Mouse (Mus musculus): ENCODE data around the gene Gm7942. TPM values are rescaled to one million over a fixed set of nuclear protein-coding genes. Genes with fewer than 3 reads are reported as not detected.
"Not testable (repeated sequence)": the region's sequence is repeated elsewhere in the genome, so short reads cannot be mapped to it uniquely, and the experiment has no call there.

Gene Gm7942
- polyA plus RNA-seq (2014; fragmentation: Nextera tagmentation; extraction: Ambion mirVana) = not detected in 2 replicates

- H3K27me3 ChIP-seq (ENCODE audit: control insufficient read depth, insufficient read depth, low read length); H3K36me3 ChIP-seq (ENCODE audit: control insufficient read depth, insufficient read depth, low read length); H3K9me3 ChIP-seq (ENCODE audit: control insufficient read depth, low read length); ATAC-seq (ENCODE audit: insufficient number of reproducible peaks, low FRiP score, low TSS enrichment, low read depth); H3K4me2 ChIP-seq (ENCODE audit: low read depth, severe bottlenecking); H3K4me3 ChIP-seq (ENCODE audit: low read depth, low read length); H3K4me1 ChIP-seq (ENCODE audit: control insufficient read depth, insufficient read depth, low read length); H3K9ac ChIP-seq (ENCODE audit: low read length); DNase-seq (ENCODE audit: low spot score); H3K27ac ChIP-seq (replicated peaks; ENCODE audit: low read depth, low read length): not testable (repeated sequence)
- WGBS = no CpG with 5 or more reads among the region's 3 CpGs
Measured at GRCm38 (mm10) chr5:95106638-95107037, at the start of gene Gm7942. Gm7942 (plus strand) TSS chr5:95106938.

Other genes starting within 250 kb of the Gm7942 start
- gene Gm3183, start 241.5 kb upstream of the Gm7942 start, polyA plus RNA-seq (2014; fragmentation: Nextera tagmentation; extraction: Ambion mirVana) = not detected in 2 replicates
- not detected in 2 replicates for gene Gm6367, start 118.3 kb upstream of the Gm7942 start, polyA plus RNA-seq (2014; fragmentation: Nextera tagmentation; extraction: Ambion mirVana)
- not detected in 2 replicates for gene Gm16513, start 75.7 kb downstream of the Gm7942 start, polyA plus RNA-seq (2014; fragmentation: Nextera tagmentation; extraction: Ambion mirVana)
- gene Gm10424, start 165.8 kb downstream of the Gm7942 start, polyA plus RNA-seq (2014; fragmentation: Nextera tagmentation; extraction: Ambion mirVana) = not detected in 2 replicates
- gene Gm3259, start 199.0 kb downstream of the Gm7942 start, polyA plus RNA-seq (2014; fragmentation: Nextera tagmentation; extraction: Ambion mirVana) = not detected in 2 replicates